Mouse (Mus musculus) spleen, adult 2 months (tissue): Measurements from ENCODE around the gene Lclat1.

ENCODE experiments used
- CTCF ChIP-seq: fragments of 200-500 bp; IDR thresholded peaks from 2 replicates; pipeline ENCODE4 v1.5.1; 2011; ENCODE audit warnings: mild to moderate bottlenecking, inconsistent platforms; ENCODE audit not compliant: insufficient read depth, insufficient read length, insufficient replicate concordance; ENCODE audit errors: extremely low read depth
- POLR2A ChIP-seq: fragments of 200-500 bp; IDR thresholded peaks from 2 replicates; pipeline ENCODE4 v1.6.1; 2011; ENCODE audit warnings: low read depth, low read length, inconsistent platforms

DNA sequence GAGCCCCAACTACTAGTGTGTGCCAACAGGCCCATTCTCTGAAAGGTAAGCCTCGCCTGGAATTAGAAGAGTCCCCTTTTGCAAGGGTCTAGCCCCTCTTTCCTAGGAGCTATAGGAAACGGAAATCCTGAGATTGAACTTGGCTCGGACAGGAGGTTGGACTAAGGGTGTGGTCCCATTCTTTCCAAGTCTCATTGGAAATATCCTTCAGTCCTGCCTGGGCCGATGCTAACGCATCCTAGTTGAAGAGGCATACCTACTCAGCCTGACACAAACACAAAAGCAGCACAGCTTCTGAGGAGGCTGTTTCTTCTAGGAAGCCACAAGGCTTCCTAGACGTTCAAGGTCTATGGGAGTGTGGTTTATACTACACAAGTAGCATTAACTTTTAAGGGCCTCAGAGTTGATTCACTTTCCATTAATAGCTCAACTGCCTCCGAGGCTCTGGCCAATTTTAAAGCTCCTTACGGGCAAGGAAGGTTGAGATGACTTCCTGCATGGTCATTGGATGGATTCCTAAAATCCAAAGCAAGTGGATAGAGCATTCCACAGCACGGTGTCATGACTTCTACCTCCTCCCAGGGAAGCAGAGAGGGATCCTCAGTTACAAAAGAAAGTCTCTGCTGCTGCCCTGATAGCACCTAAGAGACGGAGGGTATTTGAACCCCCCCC lies 39.3 kb upstream of the Lclat1 start:
- no peak for TF ChIP-seq CTCF
- TF ChIP-seq POLR2A: no peak
